Mouse (Mus musculus): ENCODE results near the gene Mob3c.

DNA sequence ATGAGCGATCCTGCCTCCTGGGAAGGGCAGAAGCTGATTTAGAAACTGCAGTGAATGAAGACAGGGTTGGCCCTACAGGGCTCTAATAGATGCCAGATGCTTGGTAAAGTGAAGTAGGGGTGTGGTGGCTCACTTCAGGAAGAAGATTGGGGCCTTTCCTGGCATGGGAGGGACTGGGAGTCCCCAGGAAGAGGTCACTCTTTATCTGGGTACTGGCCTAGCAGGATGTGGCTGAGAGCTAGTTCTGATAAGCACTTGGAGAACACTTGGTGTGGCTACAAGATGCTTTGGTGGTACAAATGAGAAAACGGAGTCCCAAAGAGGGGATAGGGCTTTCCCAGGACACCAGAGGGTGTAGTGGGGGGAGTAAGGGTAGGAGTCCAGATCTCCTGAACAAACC, 3.7 kb upstream of the Mob3c start:
- TF ChIP-seq POLR2A (IDR thresholded peaks at IDR 0.05; ENCODE audit: low read depth, low read length) (no peak), CTCF (IDR thresholded peaks at IDR 0.05; ENCODE audit: extremely low read depth, insufficient read depth, insufficient read length, insufficient replicate concordance) (no peak)

All from spleen, adult 2 months (tissue).